Mouse (Mus musculus): ENCODE data around the gene Itga3. TPM values are rescaled to one million over a fixed set of nuclear protein-coding genes. Genes with fewer than 3 reads are reported as not detected.

Gene Itga3
- polyA plus RNA-seq, 1 experiment from 2014 or later: 7.7 TPM

- Histone ChIP-seq H3K4me3 (replicated peaks) (no peak overlapping the region), H3K4me2 (0 out of 2 replicates have a peak overlapping the region, but pooled peaks have one; percentile 5), H3K9ac (replicated peaks) (no peak overlapping the region), H3K36me3 (no peaks in the 10 kb centered on the region), H3K27me3 (peaks cover 33% of the 10 kb centered on the region), H3K9me3 (0 out of 2 replicates have a peak, but pooled peaks cover 3% of the 10 kb centered on the region), H3K27ac (no peak overlapping the region), H3K4me1 (replicated peaks) (peaks cover 16% of the 10 kb centered on the region)
- ATAC-seq (ENCODE audit: insufficient number of reproducible peaks, insufficient read depth, low FRiP score, low TSS enrichment, low read depth): 0 out of 2 replicates have a peak, but pooled peaks have one; percentile 32
- WGBS: 34% methylated on average over 23 of the region's 23 CpGs
Observed at GRCm38 (mm10) chr11:95106440-95107236, 30.0 kb upstream of the Itga3 start.

- Histone ChIP-seq H3K4me1 (replicated peaks) (peaks cover 28% of the 10 kb centered on the region), H3K4me2 (peak overlapping the region; percentile 44), H3K9me3 (0 out of 2 replicates have a peak, but pooled peaks cover 3% of the 10 kb centered on the region), H3K4me3 (replicated peaks) (peak overlapping the region; percentile 14; the same call in 1 of the 2 replicates), H3K27me3 (peaks cover 33% of the 10 kb centered on the region), H3K27ac (no peak overlapping the region), H3K36me3 (no peaks in the 10 kb centered on the region), H3K9ac (replicated peaks) (no peak overlapping the region; the same call in 1 of the 2 replicates)
- 3% methylated on average over 25 of the region's 25 CpGs for WGBS
- no peak for ATAC-seq (ENCODE audit: insufficient number of reproducible peaks, insufficient read depth, low FRiP score, low TSS enrichment, low read depth)
Observed at GRCm38 (mm10) chr11:95105274-95105874, 28.8 kb upstream of the Itga3 start.

- WGBS: 51% methylated on average over 6 of the region's 6 CpGs
- peaks cover 32% of the 10 kb centered on the region for H3K4me1 ChIP-seq (replicated peaks)
Observed at GRCm38 (mm10) chr11:95104266-95104665, 27.7 kb upstream of the Itga3 start.

GRCm38 (mm10) chr11:95102161-95102904 is 25.7 kb upstream of the Itga3 start:
- peaks cover 34% of the 10 kb centered on the region for H3K27me3 ChIP-seq
- H3K9ac ChIP-seq (replicated peaks): no peak overlapping the region
- H3K9me3 ChIP-seq: 0 out of 2 replicates have a peak, but pooled peaks cover 3% of the 10 kb centered on the region
- WGBS: 95% methylated on average over 19 of the region's 19 CpGs
- peaks cover 41% of the 10 kb centered on the region for H3K4me1 ChIP-seq (replicated peaks)
- H3K27ac ChIP-seq: no peak overlapping the region
- no peak for ATAC-seq (ENCODE audit: insufficient number of reproducible peaks, insufficient read depth, low FRiP score, low TSS enrichment, low read depth)
- no peak overlapping the region for H3K4me3 ChIP-seq (replicated peaks)
- no peak overlapping the region for H3K4me2 ChIP-seq
- H3K36me3 ChIP-seq: no peaks in the 10 kb centered on the region

More at GRCm38 (mm10) chr11:95104266-95104665, 27.7 kb upstream of the Itga3 start:
- 0 out of 2 replicates have a peak, but pooled peaks cover 3% of the 10 kb centered on the region for H3K9me3 ChIP-seq
- H3K36me3 ChIP-seq: no peaks in the 10 kb centered on the region
- H3K27ac ChIP-seq: no peak overlapping the region
- H3K4me3 ChIP-seq (replicated peaks): no peak overlapping the region
- ATAC-seq (ENCODE audit: insufficient number of reproducible peaks, insufficient read depth, low FRiP score, low TSS enrichment, low read depth): no peak
- peaks cover 38% of the 10 kb centered on the region for H3K27me3 ChIP-seq
- H3K9ac ChIP-seq (replicated peaks): no peak overlapping the region
- no peak overlapping the region for H3K4me2 ChIP-seq

GRCm38 (mm10) chr11:95101071-95101788 is 24.6 kb upstream of the Itga3 start:
- Histone ChIP-seq H3K9ac (replicated peaks) (no peak overlapping the region), H3K36me3 (no peaks in the 10 kb centered on the region), H3K27me3 (peaks cover 29% of the 10 kb centered on the region), H3K4me3 (replicated peaks) (no peak overlapping the region), H3K4me1 (replicated peaks) (peaks cover 46% of the 10 kb centered on the region), H3K4me2 (no peak overlapping the region), H3K27ac (no peak overlapping the region), H3K9me3 (0 out of 2 replicates have a peak, but pooled peaks cover 3% of the 10 kb centered on the region)
- WGBS: 27% methylated on average over 16 of the region's 16 CpGs
- ATAC-seq (ENCODE audit: insufficient number of reproducible peaks, insufficient read depth, low FRiP score, low TSS enrichment, low read depth): no peak

GRCm38 (mm10) chr11:95100393-95100792 is 23.8 kb upstream of the Itga3 start:
- WGBS: 36% methylated on average over 3 of the region's 3 CpGs
- H3K27me3 ChIP-seq: peaks cover 21% of the 10 kb centered on the region
- no peak overlapping the region for H3K4me2 ChIP-seq
- H3K4me3 ChIP-seq (replicated peaks): no peak overlapping the region
- H3K4me1 ChIP-seq (replicated peaks): peaks cover 43% of the 10 kb centered on the region
- H3K27ac ChIP-seq: no peak overlapping the region
- H3K36me3 ChIP-seq: no peaks in the 10 kb centered on the region
- 0 out of 2 replicates have a peak, but pooled peaks have one; percentile 12 for ATAC-seq (ENCODE audit: insufficient number of reproducible peaks, insufficient read depth, low FRiP score, low TSS enrichment, low read depth)
- 0 out of 2 replicates have a peak, but pooled peaks cover 3% of the 10 kb centered on the region for H3K9me3 ChIP-seq
- no peak overlapping the region for H3K9ac ChIP-seq (replicated peaks)

- 69% methylated on average over 5 of the region's 5 CpGs for WGBS
- H3K4me1 ChIP-seq (replicated peaks): peaks cover 36% of the 10 kb centered on the region
- no peak overlapping the region for H3K27ac ChIP-seq
Observed at GRCm38 (mm10) chr11:95098346-95099095, 21.9 kb upstream of the Itga3 start.

GRCm38 (mm10) chr11:95097889-95098288 is 21.3 kb upstream of the Itga3 start:
- ATAC-seq (ENCODE audit: insufficient number of reproducible peaks, insufficient read depth, low FRiP score, low TSS enrichment, low read depth): no peak
- Histone ChIP-seq H3K9ac (replicated peaks) (no peak overlapping the region), H3K4me3 (replicated peaks) (no peak overlapping the region), H3K27me3 (peaks cover 5% of the 10 kb centered on the region), H3K27ac (no peak overlapping the region), H3K36me3 (no peaks in the 10 kb centered on the region), H3K9me3 (no peaks in the 10 kb centered on the region), H3K4me1 (replicated peaks) (peaks cover 36% of the 10 kb centered on the region), H3K4me2 (no peak overlapping the region)
- 73% methylated on average over 6 of the region's 6 CpGs for WGBS

More at GRCm38 (mm10) chr11:95098346-95099095, 21.9 kb upstream of the Itga3 start:
- no peak overlapping the region for H3K9ac ChIP-seq (replicated peaks)
- H3K36me3 ChIP-seq: no peaks in the 10 kb centered on the region
- H3K4me3 ChIP-seq (replicated peaks): no peak overlapping the region
- 0 out of 2 replicates have a peak, but pooled peaks cover 3% of the 10 kb centered on the region for H3K9me3 ChIP-seq
- ATAC-seq (ENCODE audit: insufficient number of reproducible peaks, insufficient read depth, low FRiP score, low TSS enrichment, low read depth): no peak
- peaks cover 5% of the 10 kb centered on the region for H3K27me3 ChIP-seq
- H3K4me2 ChIP-seq: no peak overlapping the region

GRCm38 (mm10) chr11:95096608-95097373 is 20.2 kb upstream of the Itga3 start:
- Histone ChIP-seq H3K27me3 (peaks cover 5% of the 10 kb centered on the region), H3K27ac (0 out of 2 replicates have a peak overlapping the region, but pooled peaks have one; percentile 1), H3K4me1 (replicated peaks) (peaks cover 36% of the 10 kb centered on the region), H3K36me3 (no peaks in the 10 kb centered on the region), H3K4me2 (no peak overlapping the region), H3K9me3 (no peaks in the 10 kb centered on the region), H3K4me3 (replicated peaks) (no peak overlapping the region), H3K9ac (replicated peaks) (no peak overlapping the region)
- 62% methylated on average over 4 of the region's 4 CpGs for WGBS
- no peak for ATAC-seq (ENCODE audit: insufficient number of reproducible peaks, insufficient read depth, low FRiP score, low TSS enrichment, low read depth)

Data from limb, embryonic 12.5 days (tissue).